Mouse (Mus musculus) intestine, embryonic 14.5 days (tissue): ENCODE measurements around the gene Pum2. TPM values are rescaled to one million over a fixed set of nuclear protein-coding genes. Genes with fewer than 3 reads are reported as not detected.

Experiments used
- ATAC-seq: fragments of 200-750 bp; cut with Nextera tagmentation; replicated peaks from 2 replicates; pipeline ENCODE4 v1.8.0; 2017; ENCODE audit warnings: low read depth, moderate number of reproducible peaks, moderate TSS enrichment, moderate library complexity; ENCODE audit not compliant: low FRiP score, low TSS enrichment
- DNase-seq: peaks from one replicate; pipeline ENCODE4 v3.0.0-alpha.2; 2018; ENCODE audit warnings: low spot score
- H3K27ac ChIP-seq: fragments of 300-500 bp; sonication (generic); 2 replicates; pipeline ENCODE4 v1.5.1; 2014; ENCODE audit warnings: low read depth, mild to moderate bottlenecking, control low read depth
- H3K27me3 ChIP-seq: fragments of 300-500 bp; sonication (generic); replicated peaks from 2 replicates; pipeline ENCODE4 v1.6.1; 2014; ENCODE audit warnings: low read length, control low read depth; ENCODE audit not compliant: control insufficient read depth, insufficient read depth
- H3K36me3 ChIP-seq: fragments of 300-500 bp; sonication (generic); 2 replicates; pipeline ENCODE4 v1.6.1; 2014; ENCODE audit warnings: low read length, control low read depth; ENCODE audit not compliant: control insufficient read depth, insufficient read depth
- H3K4me1 ChIP-seq: fragments of 300-500 bp; sonication (generic); replicated peaks from 2 replicates; pipeline ENCODE4 v1.6.1; 2014; ENCODE audit warnings: low read length, control low read depth, mixed read lengths; ENCODE audit not compliant: control insufficient read depth, insufficient read depth
- H3K4me2 ChIP-seq: fragments of 300-500 bp; sonication (generic); 2 replicates; pipeline ENCODE4 v1.6.1; 2014; ENCODE audit warnings: low read length
- H3K4me3 ChIP-seq: fragments of 300-500 bp; sonication (generic); 2 replicates; pipeline ENCODE4 v1.5.1; 2014; ENCODE audit warnings: low read depth, low read length, control low read depth, mixed read lengths
- H3K9ac ChIP-seq: fragments of 300-500 bp; sonication (generic); 2 replicates; pipeline ENCODE4 v1.6.1; 2014; ENCODE audit warnings: mild to moderate bottlenecking, low read length
- H3K9me3 ChIP-seq: fragments of 300-500 bp; sonication (generic); 2 replicates; pipeline ENCODE4 v1.6.1; 2016; ENCODE audit warnings: low read length, control low read depth; ENCODE audit not compliant: control insufficient read depth
- WGBS: fragments of 180-500 bp; shearing (Covaris S2); extraction: QIAGEN DNeasy Blood & Tissue Kit; methylation state at CpG from one replicate; pipeline ENCODE4 v1.1.7; 2014; 5-methylcytosine and 5-hydroxymethylcytosine counted together
- polyA plus RNA-seq: library from polyadenylated mRNA; unstranded; fragments of >200 nt; fragmentation: Nextera tagmentation; extraction: Ambion mirVana; gene quantifications from 2 replicates; pipeline ENCODE4 v1.2.1, GENCODE M21; 2014

Gene Pum2
- polyA plus RNA-seq, 1 experiment from 2014 or later = 59.2 TPM

DNA sequence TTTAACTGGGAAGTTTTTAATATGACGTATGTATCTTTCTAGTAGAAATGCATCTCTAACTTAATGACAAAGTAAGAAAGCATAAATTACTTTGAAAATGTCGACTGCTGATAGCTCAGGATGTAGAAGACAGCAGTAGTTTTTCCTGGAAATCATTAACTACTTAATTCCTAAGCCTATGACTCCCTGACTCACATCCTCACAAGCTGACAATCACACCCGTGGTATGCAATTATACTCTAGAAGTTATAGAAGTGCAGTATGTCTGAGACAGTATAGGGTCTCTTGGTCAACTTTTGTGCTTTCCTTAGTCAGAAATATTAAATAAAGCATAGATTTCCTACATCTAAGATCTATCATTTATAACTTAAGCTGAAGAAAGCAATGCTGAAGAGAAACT, 12.2 kb upstream of the Pum2 start:
- no peaks in the 10 kb centered on the region for H3K36me3 ChIP-seq
- H3K27ac ChIP-seq = no peak overlapping the region
- no peaks in the 10 kb centered on the region for H3K9me3 ChIP-seq
- H3K4me1 ChIP-seq = peaks cover 3% of the 10 kb centered on the region
- DNase-seq = no peak
- no peak overlapping the region for H3K4me3 ChIP-seq
- WGBS = 52% methylated on average over 3 of the region's 3 CpGs
- no peaks in the 10 kb centered on the region for H3K27me3 ChIP-seq
- no peak overlapping the region for H3K4me2 ChIP-seq
- no peak overlapping the region for H3K9ac ChIP-seq
- no peak for ATAC-seq

DNA sequence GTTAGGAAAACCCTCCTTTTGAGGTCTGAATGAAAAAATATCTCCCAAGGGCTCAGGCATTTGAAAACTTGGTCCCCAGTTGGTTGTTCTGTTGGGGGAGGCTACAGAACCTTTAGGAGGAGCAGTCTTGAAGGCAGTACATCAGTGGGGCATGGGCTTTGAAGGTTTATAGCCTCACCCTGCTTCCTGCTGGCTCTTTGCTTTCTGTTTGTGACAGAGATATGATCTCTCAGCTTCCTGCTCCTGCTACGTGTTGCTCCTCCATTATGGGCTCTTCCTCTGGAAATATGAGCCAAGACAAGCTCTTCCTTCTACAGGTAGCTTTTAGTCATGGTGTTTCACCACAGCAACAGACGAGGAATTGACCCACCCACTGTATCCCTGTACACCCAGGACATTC, 11.8 kb upstream of the Pum2 start:
- Histone ChIP-seq H3K9ac (no peak overlapping the region), H3K27ac (no peak overlapping the region), H3K4me3 (no peak overlapping the region), H3K27me3 (no peaks in the 10 kb centered on the region), H3K9me3 (no peaks in the 10 kb centered on the region), H3K4me1 (peaks cover 3% of the 10 kb centered on the region), H3K36me3 (no peaks in the 10 kb centered on the region), H3K4me2 (no peak overlapping the region)
- ATAC-seq (no peak), DNase-seq (no peak)
- WGBS = 19% methylated on average over 2 of the region's 2 CpGs

DNA sequence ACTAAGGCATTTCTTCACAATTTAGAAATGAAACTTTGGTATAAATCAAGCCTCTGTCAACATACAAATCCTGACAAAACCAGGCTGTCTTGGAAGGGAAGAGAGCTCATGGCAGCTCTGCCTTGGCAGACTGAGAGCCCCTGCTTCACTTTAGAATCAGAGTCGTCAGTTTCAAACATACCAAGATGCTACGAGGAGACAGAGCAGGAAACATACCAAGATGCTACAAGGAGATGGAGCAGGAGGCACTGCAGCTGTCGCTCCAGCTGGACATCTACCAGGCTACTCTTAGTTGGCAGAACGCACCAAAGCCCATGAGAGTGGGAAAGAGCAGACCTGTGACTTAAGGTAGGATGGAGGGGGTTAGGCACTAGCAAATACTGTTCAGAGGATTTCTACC, 11.2 kb upstream of the Pum2 start:
- WGBS = 44% methylated on average over 4 of the region's 4 CpGs
- Histone ChIP-seq H3K4me3 (no peak overlapping the region), H3K9me3 (no peaks in the 10 kb centered on the region), H3K4me1 (peaks cover 3% of the 10 kb centered on the region), H3K27me3 (no peaks in the 10 kb centered on the region), H3K36me3 (no peaks in the 10 kb centered on the region), H3K9ac (no peak overlapping the region), H3K4me2 (no peak overlapping the region), H3K27ac (no peak overlapping the region)
- no peak for DNase-seq
- no peak for ATAC-seq

DNA sequence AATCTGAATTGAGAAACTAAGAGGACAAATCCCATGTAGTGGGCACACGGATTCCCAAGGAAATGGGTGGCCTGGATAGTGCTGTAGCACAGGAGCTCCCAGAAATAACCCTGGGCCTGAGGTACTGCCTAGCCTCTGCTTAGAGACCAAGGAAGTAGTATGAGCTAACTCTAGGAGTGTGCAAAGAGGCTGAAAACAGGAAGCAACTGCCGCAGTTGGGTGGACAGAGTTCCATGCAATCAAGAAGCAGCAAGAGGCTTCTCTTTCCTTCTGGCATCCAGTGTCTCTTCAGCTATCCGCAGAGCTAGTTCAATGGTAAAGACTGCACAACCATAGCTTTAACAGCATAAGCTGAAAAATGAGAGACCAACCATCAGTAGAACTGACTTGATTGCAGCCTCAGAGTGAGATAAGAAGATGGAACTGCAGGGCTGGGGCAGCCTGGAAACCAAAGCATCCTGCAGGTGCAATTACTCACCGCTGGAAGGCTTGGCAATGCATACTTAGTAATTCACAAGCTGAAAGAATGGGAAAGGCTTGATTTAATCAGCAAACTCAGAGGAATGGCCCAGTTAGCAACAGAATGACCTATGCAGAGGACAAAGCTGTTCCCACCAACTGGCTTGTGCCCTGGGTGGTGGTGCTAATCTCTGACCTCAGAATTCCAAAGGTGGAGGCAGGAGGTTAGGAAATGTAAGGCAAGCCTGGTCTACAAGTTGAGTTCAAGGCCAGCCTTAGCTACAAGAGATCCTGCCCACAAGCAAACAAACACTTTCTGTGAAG, 6.3 kb upstream of the Pum2 start:
- Histone ChIP-seq H3K27ac (no peak overlapping the region), H3K4me1 (no peaks in the 10 kb centered on the region; the same call in 1 of the 2 replicates), H3K27me3 (no peaks in the 10 kb centered on the region), H3K36me3 (no peaks in the 10 kb centered on the region), H3K9ac (no peak overlapping the region), H3K4me2 (no peak overlapping the region), H3K9me3 (no peaks in the 10 kb centered on the region), H3K4me3 (no peak overlapping the region)
- no peak for DNase-seq
- no peak for ATAC-seq
- 74% methylated on average over 4 of the region's 4 CpGs for WGBS

DNA sequence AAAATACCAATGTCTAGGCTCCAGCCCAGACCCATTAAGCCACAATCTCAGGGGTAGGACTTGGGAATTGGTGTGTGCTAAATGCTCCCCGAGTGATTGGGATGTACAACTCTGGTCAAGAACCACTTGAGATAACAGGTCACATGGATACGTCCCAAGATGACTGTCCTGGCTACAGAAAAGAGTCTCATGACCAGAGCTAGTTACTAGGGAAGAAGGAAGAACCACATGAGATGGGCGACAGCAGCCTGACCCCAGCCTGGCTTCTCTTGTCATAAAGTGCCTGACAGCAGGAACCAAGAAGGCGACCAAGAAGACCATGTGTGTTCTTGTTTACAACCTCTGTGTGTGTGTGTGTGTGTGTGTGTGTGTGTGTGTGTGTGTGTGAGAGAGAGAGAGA, 4.5 kb upstream of the Pum2 start:
- Histone ChIP-seq H3K27me3 (no peaks in the 10 kb centered on the region), H3K4me3 (no peak overlapping the region), H3K27ac (no peak overlapping the region), H3K9me3 (no peaks in the 10 kb centered on the region), H3K9ac (no peak overlapping the region), H3K36me3 (no peaks in the 10 kb centered on the region), H3K4me1 (peaks cover 6% of the 10 kb centered on the region), H3K4me2 (no peak overlapping the region)
- DNase-seq (no peak), ATAC-seq (no peak)
- 90% methylated on average over 4 of the region's 4 CpGs for WGBS

DNA sequence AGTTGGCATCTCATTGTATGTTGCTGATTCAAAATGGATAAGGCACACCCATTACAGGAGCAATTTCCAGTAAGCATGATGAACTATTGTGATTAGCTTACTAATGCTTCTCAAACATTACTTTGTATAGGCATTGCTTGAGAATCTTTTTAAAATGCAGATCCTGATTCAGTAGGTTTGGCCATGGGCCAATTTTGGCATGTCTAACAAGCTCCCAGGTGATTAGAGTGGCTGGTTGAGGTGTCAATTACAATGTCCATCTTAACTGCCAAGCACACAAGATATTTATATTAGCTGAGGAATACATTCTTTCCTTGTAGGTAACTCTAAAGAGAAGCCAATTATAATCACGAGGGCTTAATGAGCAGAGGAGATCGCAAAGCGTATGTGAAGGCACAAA, 4.1 kb upstream of the Pum2 start:
- Histone ChIP-seq H3K4me2 (no peak overlapping the region), H3K9ac (no peak overlapping the region), H3K9me3 (no peaks in the 10 kb centered on the region), H3K36me3 (no peaks in the 10 kb centered on the region), H3K27ac (no peak overlapping the region), H3K27me3 (no peaks in the 10 kb centered on the region), H3K4me3 (no peak overlapping the region), H3K4me1 (peaks cover 6% of the 10 kb centered on the region)
- DNase-seq (no peak), ATAC-seq (no peak)
- 94% methylated on average over 3 of the region's 3 CpGs for WGBS

DNA sequence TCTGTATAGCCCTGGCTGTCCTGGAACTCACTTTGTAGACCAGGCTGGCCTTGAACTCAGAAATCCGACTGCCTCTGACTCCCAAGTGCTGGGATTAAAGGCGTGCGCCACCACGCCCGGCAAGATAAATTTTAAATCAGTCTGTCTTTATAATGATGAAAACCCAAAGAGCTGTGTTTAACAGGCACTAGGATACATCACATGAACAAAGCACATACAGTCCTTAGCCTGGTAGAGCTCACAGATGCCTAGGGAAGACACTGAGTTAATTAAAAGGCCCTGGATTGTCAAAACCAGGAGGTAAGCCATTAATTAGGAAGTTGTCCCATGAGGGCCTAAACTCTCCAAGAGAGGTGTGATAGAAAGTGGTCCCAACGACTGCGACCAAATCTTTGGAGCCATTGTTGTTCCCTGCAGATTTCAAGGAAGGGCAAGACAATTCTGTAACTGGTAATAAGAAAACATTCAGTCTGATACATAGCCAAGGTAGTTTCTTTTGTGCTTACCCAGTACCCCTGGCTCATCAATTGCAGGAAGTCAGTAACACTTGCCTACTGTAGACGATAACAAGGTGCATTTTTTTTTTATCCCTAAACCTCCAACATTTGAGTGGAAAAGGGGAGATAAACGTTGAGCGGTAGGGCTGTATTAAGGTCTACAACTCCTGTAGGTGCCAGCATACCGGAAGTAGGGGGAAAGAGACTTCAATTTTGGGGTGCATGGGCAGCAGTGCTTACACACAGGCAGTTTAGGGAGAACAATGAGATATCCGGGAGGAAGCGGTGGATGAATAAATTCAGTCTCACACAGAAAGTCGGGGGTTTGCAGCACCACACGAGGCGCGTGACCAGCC, 587 bp upstream of the Pum2 start:
- Histone ChIP-seq H3K27me3 (no peaks in the 10 kb centered on the region), H3K9ac (peak overlapping the region; percentile 99), H3K27ac (peak overlapping the region; percentile 86), H3K36me3 (no peaks in the 10 kb centered on the region), H3K4me2 (peak overlapping the region; percentile 72), H3K9me3 (no peaks in the 10 kb centered on the region), H3K4me1 (peaks cover 21% of the 10 kb centered on the region), H3K4me3 (peak overlapping the region; percentile 95)
- 42% methylated on average over 17 of the region's 17 CpGs for WGBS
- DNase-seq (no peak), ATAC-seq (no peak)

DNA sequence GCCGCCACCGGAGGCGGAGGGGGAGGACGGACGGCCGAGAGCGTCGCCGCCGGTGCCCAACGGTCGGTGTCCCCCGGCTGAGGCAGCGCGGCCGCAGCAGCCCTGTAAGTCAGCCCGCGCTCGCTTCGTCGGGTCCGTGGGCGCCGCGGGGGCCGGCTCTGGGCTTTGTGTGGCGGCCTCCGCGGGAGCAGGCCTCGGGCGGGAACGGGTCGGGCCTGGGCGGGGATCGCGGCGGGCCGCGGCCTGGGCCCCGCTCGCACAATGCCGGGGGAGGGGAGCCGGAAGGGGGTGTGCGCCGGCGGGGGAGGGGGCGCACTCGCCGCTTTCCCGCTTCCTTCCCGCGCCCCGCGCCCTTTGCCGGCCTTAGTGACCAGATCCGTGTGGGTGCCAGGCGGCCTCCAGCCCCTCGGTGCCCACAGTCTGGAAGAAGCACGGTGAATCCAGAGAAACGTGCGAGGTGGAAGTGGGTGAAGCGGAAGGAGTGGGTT, 487 bp downstream of the Pum2 start:
- DNase-seq = no peak
- Histone ChIP-seq H3K4me1 (peaks cover 21% of the 10 kb centered on the region), H3K4me3 (peak overlapping the region; percentile 95), H3K36me3 (no peaks in the 10 kb centered on the region), H3K27ac (peak overlapping the region; percentile 96), H3K9ac (peak overlapping the region; percentile 99), H3K4me2 (peak overlapping the region; percentile 92), H3K9me3 (no peaks in the 10 kb centered on the region), H3K27me3 (no peaks in the 10 kb centered on the region)
- peak; percentile 84 for ATAC-seq
- 0% methylated on average over 37 of the region's 62 CpGs for WGBS
